Comparison of ENCODE assay signal across 11 mouse cellular contexts in the genomic region with DNA sequence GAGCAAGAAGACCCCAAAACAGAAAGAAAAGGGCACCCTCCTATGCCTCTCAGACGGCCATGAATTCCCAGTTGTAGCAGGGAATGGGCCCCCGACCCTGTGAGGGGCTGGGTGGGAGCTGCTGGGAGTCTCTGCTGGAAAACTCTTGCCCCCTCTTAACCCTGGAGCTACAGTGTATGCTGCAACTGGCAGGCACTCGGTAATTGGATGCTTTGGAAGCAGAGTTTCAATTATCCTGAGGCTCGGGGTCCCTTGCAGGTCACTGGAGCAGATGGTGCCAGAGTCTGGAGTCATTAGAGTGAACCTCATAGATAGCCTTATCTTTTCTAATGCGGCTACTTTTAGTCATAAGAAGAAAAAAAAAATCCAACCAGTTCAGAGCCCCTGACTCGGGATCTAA. TPM values are rescaled to one million over a fixed set of nuclear protein-coding genes. Genes with fewer than 3 reads are reported as not detected.
DNase-seq lines count a peak whose midpoint lies in the region; ATAC-seq and TF ChIP-seq lines count a peak whose summit lies in the region.
"Had no signal": no experiment of that assay in that cellular context is flagged by ENCODE, and none has a peak within 500 bp of the region (broad histone marks: within the 10 kb centered on the region; RNA-seq: fewer than 3 reads in every experiment).

No protein-coding gene starts in this region.

- no peak for TF ChIP-seq CTCF in intestine, postnatal 0 days (IDR thresholded peaks at IDR 0.05; ENCODE audit: low read depth)

- 23% methylated on average over 6 of the region's 6 CpGs for WGBS in intestine, embryonic 14.5 days
- WGBS in intestine, postnatal 0 days: 36% methylated on average over 6 of the region's 6 CpGs
- 16% methylated on average over 6 of the region's 6 CpGs for WGBS in embryonic facial prominence, embryonic 10.5 days
- WGBS in hindbrain, embryonic 12.5 days: 23% methylated on average over 6 of the region's 6 CpGs
- WGBS in midbrain, embryonic 14.5 days: 19% methylated on average over 6 of the region's 6 CpGs

- peak; percentile 55 for ATAC-seq in intestine, embryonic 14.5 days (replicated peaks; ENCODE audit: low FRiP score, low TSS enrichment, low read depth)
- no peak for ATAC-seq in intestine, postnatal 0 days
- peak; percentile 87 for ATAC-seq in hindbrain, embryonic 12.5 days (ENCODE audit: low FRiP score)
- ATAC-seq in midbrain, embryonic 14.5 days (ENCODE audit: low FRiP score, low TSS enrichment): peak; percentile 64; the same call in 1 of the 2 replicates
- ATAC-seq in megakaryocyte progenitor cell, adult 5-6 weeks (replicated peaks; ENCODE audit: poor library complexity): no peak

- H3K36me3 ChIP-seq in intestine, embryonic 14.5 days (ENCODE audit: control insufficient read depth, insufficient read depth, low read length): peaks cover 35% of the 10 kb centered on the region
- peaks cover 18% of the 10 kb centered on the region; the same call in 1 of the 2 replicates for H3K36me3 ChIP-seq in intestine, postnatal 0 days (ENCODE audit: control insufficient read depth, insufficient read depth)
- peaks cover 85% of the 10 kb centered on the region for H3K36me3 ChIP-seq in embryonic facial prominence, embryonic 10.5 days (replicated peaks)
- peaks cover 35% of the 10 kb centered on the region for H3K36me3 ChIP-seq in hindbrain, embryonic 12.5 days
- H3K36me3 ChIP-seq in midbrain, embryonic 14.5 days (ENCODE audit: control insufficient read depth, insufficient read depth, low read length): peaks cover 6% of the 10 kb centered on the region; the same call in 1 of the 2 replicates

- H3K4me2 ChIP-seq in intestine, embryonic 14.5 days (ENCODE audit: low read length): no peak overlapping the region
- H3K4me2 ChIP-seq in intestine, postnatal 0 days (replicated peaks; ENCODE audit: low read depth): no peak overlapping the region
- H3K4me2 ChIP-seq in hindbrain, embryonic 12.5 days (replicated peaks): no peak overlapping the region
- H3K4me2 ChIP-seq in midbrain, embryonic 14.5 days (ENCODE audit: low read length): no peak overlapping the region
- H3K4me2 ChIP-seq: limb, embryonic 12.5 days had no signal

- no peak overlapping the region for H3K9ac ChIP-seq in intestine, embryonic 14.5 days (ENCODE audit: low read length)
- H3K9ac ChIP-seq in intestine, postnatal 0 days (ENCODE audit: low read depth, low read length): no peak overlapping the region
- H3K9ac ChIP-seq in hindbrain, embryonic 12.5 days: no peak overlapping the region
- H3K9ac ChIP-seq in midbrain, embryonic 14.5 days (replicated peaks; ENCODE audit: low read length): no peak overlapping the region
- H3K9ac ChIP-seq: limb, embryonic 12.5 days had no signal

- no peaks in the 10 kb centered on the region for H3K9me3 ChIP-seq in intestine, embryonic 14.5 days (ENCODE audit: control insufficient read depth, low read length)
- no peaks in the 10 kb centered on the region for H3K9me3 ChIP-seq in intestine, postnatal 0 days (ENCODE audit: control insufficient read depth)
- H3K9me3 ChIP-seq in embryonic facial prominence, embryonic 10.5 days: no peaks in the 10 kb centered on the region
- H3K9me3 ChIP-seq in hindbrain, embryonic 12.5 days (replicated peaks): no peaks in the 10 kb centered on the region
- H3K9me3 ChIP-seq in midbrain, embryonic 14.5 days (ENCODE audit: control insufficient read depth, low read length): no peaks in the 10 kb centered on the region
- H3K9me3 ChIP-seq: limb, embryonic 12.5 days had no signal

- 0 out of 2 replicates have a peak, but pooled peaks cover 4% of the 10 kb centered on the region for H3K4me1 ChIP-seq in intestine, embryonic 14.5 days (replicated peaks; ENCODE audit: control insufficient read depth, insufficient read depth, low read length)
- peaks cover 3% of the 10 kb centered on the region; the same call in 1 of the 2 replicates for H3K4me1 ChIP-seq in intestine, postnatal 0 days (replicated peaks; ENCODE audit: control insufficient read depth, insufficient read depth, low read length)
- peaks cover 74% of the 10 kb centered on the region for H3K4me1 ChIP-seq in embryonic facial prominence, embryonic 10.5 days
- H3K4me1 ChIP-seq in hindbrain, embryonic 12.5 days: peaks cover 21% of the 10 kb centered on the region
- H3K4me1 ChIP-seq in midbrain, embryonic 14.5 days (ENCODE audit: control insufficient read depth, insufficient read depth, low read length): peaks cover 4% of the 10 kb centered on the region; the same call in 1 of the 2 replicates

- no peaks in the 10 kb centered on the region for H3K27me3 ChIP-seq in intestine, embryonic 14.5 days (replicated peaks; ENCODE audit: control insufficient read depth, insufficient read depth, low read length)
- no peaks in the 10 kb centered on the region for H3K27me3 ChIP-seq in intestine, postnatal 0 days (replicated peaks; ENCODE audit: control insufficient read depth, insufficient read depth, low read length)
- H3K27me3 ChIP-seq in embryonic facial prominence, embryonic 10.5 days (replicated peaks; ENCODE audit: low read depth, poor library complexity, severe bottlenecking): no peaks in the 10 kb centered on the region
- H3K27me3 ChIP-seq in hindbrain, embryonic 12.5 days: no peaks in the 10 kb centered on the region
- no peaks in the 10 kb centered on the region for H3K27me3 ChIP-seq in midbrain, embryonic 14.5 days (ENCODE audit: control insufficient read depth, insufficient read depth, low read length)
- H3K27me3 ChIP-seq: limb, embryonic 12.5 days had no signal

- DNase-seq in intestine, embryonic 14.5 days (ENCODE audit: low spot score): no peak
- DNase-seq in embryonic facial prominence, embryonic 10.5 days (ENCODE audit: low spot score): peak; percentile 64
- DNase-seq in midbrain, embryonic 14.5 days: peak; percentile 68
- DNase-seq in gastrocnemius, adult 18-20 months (ENCODE audit: low spot score): no peak
- no peak for DNase-seq in lung, postnatal 25 days (ENCODE audit: low spot score)
- DNase-seq: heart, adult 11 months; lung, postnatal 14 days had no signal

- no peak overlapping the region for H3K4me3 ChIP-seq in intestine, embryonic 14.5 days (ENCODE audit: low read depth, low read length)
- no peak overlapping the region for H3K4me3 ChIP-seq in intestine, postnatal 0 days (ENCODE audit: low read depth, low read length)
- H3K4me3 ChIP-seq in embryonic facial prominence, embryonic 10.5 days: peak overlapping the region; percentile 11; the same call in 1 of the 2 replicates
- no peak overlapping the region for H3K4me3 ChIP-seq in hindbrain, embryonic 12.5 days
- H3K4me3 ChIP-seq in midbrain, embryonic 14.5 days (replicated peaks; ENCODE audit: low read depth, low read length): no peak overlapping the region
- H3K4me3 ChIP-seq: limb, embryonic 12.5 days had no signal

- H3K27ac ChIP-seq in intestine, embryonic 14.5 days (ENCODE audit: low read depth): no peak overlapping the region
- no peak overlapping the region for H3K27ac ChIP-seq in intestine, postnatal 0 days (ENCODE audit: low read depth, low read length)
- H3K27ac ChIP-seq in embryonic facial prominence, embryonic 10.5 days (replicated peaks): peak overlapping the region; percentile 54; the same call in 1 of the 2 replicates
- H3K27ac ChIP-seq in hindbrain, embryonic 12.5 days: peak overlapping the region; percentile 75
- H3K27ac ChIP-seq in midbrain, embryonic 14.5 days (replicated peaks; ENCODE audit: low read depth, low read length): peak overlapping the region; percentile 56
- H3K27ac ChIP-seq: limb, embryonic 12.5 days had no signal

RNA-seq across cellular contexts. Expression of a gene that starts 11.3 kb away (rescaled TPM):
- 23.7 and 25.8 TPM in 2 replicates for polyA plus RNA-seq in intestine, embryonic 14.5 days (2014; fragmentation: Nextera tagmentation; extraction: Ambion mirVana)
- polyA plus RNA-seq in intestine, postnatal 0 days (2015; fragmentation: Nextera tagmentation; extraction: Ambion mirVana): 15.8 and 19.1 TPM in 2 replicates
- 37.8 and 39.6 TPM in 2 replicates for polyA plus RNA-seq in embryonic facial prominence, embryonic 10.5 days (2016; fragmentation: Nextera tagmentation; extraction: Ambion mirVana)
- polyA plus RNA-seq in hindbrain, embryonic 12.5 days (2016; fragmentation: Nextera tagmentation; extraction: Ambion mirVana): 27.6 and 29.6 TPM in 2 replicates
- polyA plus RNA-seq in midbrain, embryonic 14.5 days (2014; fragmentation: Nextera tagmentation; extraction: Ambion mirVana): 11.7 and 16.2 TPM in 2 replicates
- total RNA-seq in gastrocnemius, adult 18-20 months (2021): not detected
- 0.12 and 0.37 TPM in 2 replicates for total RNA-seq in megakaryocyte progenitor cell, adult 5-6 weeks (2015)
- 0.17 and 0.20 TPM in 2 replicates for total RNA-seq in megakaryocyte progenitor cell, adult 5-6 weeks (2017)

RNA-seq across cellular contexts. Expression of a gene that starts 47.0 kb away (rescaled TPM):
- polyA plus RNA-seq in intestine, embryonic 14.5 days (2014; fragmentation: Nextera tagmentation; extraction: Ambion mirVana): 6.4 and 6.8 TPM in 2 replicates
- 5.3 and 7.9 TPM in 2 replicates for polyA plus RNA-seq in intestine, postnatal 0 days (2015; fragmentation: Nextera tagmentation; extraction: Ambion mirVana)
- 12.4 and 13.7 TPM in 2 replicates for polyA plus RNA-seq in embryonic facial prominence, embryonic 10.5 days (2016; fragmentation: Nextera tagmentation; extraction: Ambion mirVana)
- 6.5 and 8.1 TPM in 2 replicates for polyA plus RNA-seq in hindbrain, embryonic 12.5 days (2016; fragmentation: Nextera tagmentation; extraction: Ambion mirVana)
- polyA plus RNA-seq in midbrain, embryonic 14.5 days (2014; fragmentation: Nextera tagmentation; extraction: Ambion mirVana): 3.2 and 3.9 TPM in 2 replicates
- total RNA-seq in gastrocnemius, adult 18-20 months (2021): under 1 TPM in 1 of 2 experiments, not detected in 1; 0.12 TPM
- not detected in 2 replicates for total RNA-seq in megakaryocyte progenitor cell, adult 5-6 weeks (2015)
- not detected in 2 replicates for total RNA-seq in megakaryocyte progenitor cell, adult 5-6 weeks (2017)

Comparison
In these comparisons a context has a peak if more than half of its experiments do, and no peak if none do; other contexts are left out.
1. ATAC-seq: peak in intestine, embryonic 14.5 days (single experiment), hindbrain, embryonic 12.5 days (single experiment) and midbrain, embryonic 14.5 days (single experiment); none in intestine, postnatal 0 days (single experiment) and megakaryocyte progenitor cell, adult 5-6 weeks (single experiment).
2. DNase-seq: peak in embryonic facial prominence, embryonic 10.5 days (single experiment) and midbrain, embryonic 14.5 days (single experiment); none in intestine, embryonic 14.5 days (single experiment), gastrocnemius, adult 18-20 months (single experiment) and lung, postnatal 25 days (single experiment).
3. H3K27ac ChIP-seq: peak in embryonic facial prominence, embryonic 10.5 days (single experiment), hindbrain, embryonic 12.5 days (single experiment) and midbrain, embryonic 14.5 days (single experiment); none in intestine, embryonic 14.5 days (single experiment) and intestine, postnatal 0 days (single experiment).